Comparison of ENCODE assay signal across 1 mouse cellular context in the genomic region with DNA sequence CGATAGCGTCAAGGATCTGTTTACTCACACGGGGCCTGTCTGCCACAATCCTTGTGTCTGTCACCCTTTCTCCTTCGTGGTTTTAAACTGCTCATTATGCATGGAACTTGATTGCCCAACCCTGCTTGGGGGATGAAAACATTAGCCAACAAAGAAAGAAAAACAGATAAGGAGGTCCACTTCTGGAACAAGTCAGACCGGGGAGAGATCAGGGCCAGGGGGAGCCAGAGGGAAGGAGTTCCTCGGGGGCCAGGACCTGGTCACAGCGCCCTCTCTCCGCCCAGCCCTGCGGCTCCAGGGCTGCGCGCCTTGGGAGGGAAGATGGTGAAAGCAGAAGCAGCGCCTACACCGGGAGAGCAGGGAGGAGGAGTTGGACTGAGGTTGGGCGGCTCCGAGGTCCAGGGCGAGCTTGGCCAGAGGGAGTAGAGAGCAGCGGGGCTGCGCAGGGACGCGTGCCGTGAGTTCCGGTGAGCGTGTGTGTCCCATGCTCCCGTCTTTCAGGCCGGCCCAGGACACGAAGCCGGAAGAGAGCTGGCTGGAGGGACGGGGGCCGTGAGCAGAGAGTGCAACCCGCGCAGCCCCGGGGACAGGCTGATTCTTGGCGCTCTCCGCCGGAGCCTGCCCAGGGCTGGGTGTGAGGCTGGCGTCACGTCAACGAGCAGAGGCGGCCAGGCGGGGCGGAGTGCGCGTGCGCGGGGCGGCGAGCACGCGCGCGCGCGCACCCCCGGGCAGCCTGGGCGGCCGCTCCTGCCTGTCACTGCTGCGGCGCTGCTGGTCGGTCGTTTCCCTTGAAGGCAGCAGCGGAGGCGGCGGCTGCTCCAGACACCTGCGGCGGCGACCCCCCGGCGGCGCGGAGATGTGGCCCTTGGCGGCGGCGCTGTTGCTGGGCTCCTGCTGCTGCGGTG.
TF ChIP-seq lines count a peak whose summit lies in the region.

No protein-coding gene starts in this region.

TF ChIP-seq in CH12.LX, 34 proteins besides CTCF, POLR2A, EP300 and RAD21 (continued from another document):
- TF ChIP-seq SIN3A (IDR thresholded peaks at IDR 0.05; ENCODE audit: low read length), result no peak; the same call in 1 of the 2 replicates
- TF ChIP-seq NELFE (IDR thresholded peaks at IDR 0.05; ENCODE audit: low read depth, low read length), result peak; percentile 80
TF ChIP-seq in CH12.LX: peak in this region for 13.
